Mouse (Mus musculus) forebrain, embryonic 12.5 days (tissue): ENCODE results near the gene Fbxo27. TPM values are rescaled to one million over a fixed set of nuclear protein-coding genes. Genes with fewer than 3 reads are reported as not detected.
A peak's percentile ranks its signal among the peaks of the same experiment; 100 is the strongest.

Experiments used
- ATAC-seq: fragments of 200-750 bp; cut with Nextera tagmentation; 2 replicates; pipeline ENCODE4 v1.8.0; 2017; ENCODE audit warnings: moderate TSS enrichment; ENCODE audit not compliant: low FRiP score
- H3K27ac ChIP-seq: fragments of 300-500 bp; sonication (generic); 2 replicates; pipeline ENCODE4 v1.5.1; 2016; ENCODE audit warnings: mild to moderate bottlenecking
- H3K27me3 ChIP-seq: fragments of 300-500 bp; sonication (generic); 2 replicates; pipeline ENCODE4 v1.6.1; 2016; ENCODE audit warnings: mild to moderate bottlenecking
- H3K36me3 ChIP-seq: fragments of 300-500 bp; sonication (generic); replicated peaks from 2 replicates; pipeline ENCODE4 v1.6.1; 2016; ENCODE audit warnings: mild to moderate bottlenecking
- H3K4me1 ChIP-seq: fragments of 300-500 bp; sonication (generic); 2 replicates; pipeline ENCODE4 v1.6.1; 2016
- H3K4me2 ChIP-seq: fragments of 300-500 bp; sonication (generic); 2 replicates; pipeline ENCODE4 v1.6.1; 2016; ENCODE audit warnings: mild to moderate bottlenecking, moderate library complexity
- H3K4me3 ChIP-seq: fragments of 300-500 bp; sonication (generic); replicated peaks from 2 replicates; pipeline ENCODE4 v1.5.1; 2016; ENCODE audit warnings: mild to moderate bottlenecking
- H3K9ac ChIP-seq: fragments of 300-500 bp; sonication (generic); 2 replicates; pipeline ENCODE4 v1.6.1; 2016; ENCODE audit warnings: mild to moderate bottlenecking
- H3K9me3 ChIP-seq: fragments of 300-500 bp; sonication (generic); 2 replicates; pipeline ENCODE4 v1.6.1; 2016
- WGBS: fragments of 180-500 bp; shearing (Covaris S2); methylation state at CpG from one replicate; pipeline ENCODE4 v1.1.7; 2016; 5-methylcytosine and 5-hydroxymethylcytosine counted together
- polyA plus RNA-seq: library from polyadenylated mRNA; unstranded; fragments of >200 nt; fragmentation: Nextera tagmentation; extraction: Ambion mirVana; gene quantifications from 2 replicates; pipeline ENCODE4 v1.2.1, GENCODE M21; 2016

Fbxo27 gene
- polyA plus RNA-seq, 1 experiment from 2014 or later: 4.0 TPM

DNA sequence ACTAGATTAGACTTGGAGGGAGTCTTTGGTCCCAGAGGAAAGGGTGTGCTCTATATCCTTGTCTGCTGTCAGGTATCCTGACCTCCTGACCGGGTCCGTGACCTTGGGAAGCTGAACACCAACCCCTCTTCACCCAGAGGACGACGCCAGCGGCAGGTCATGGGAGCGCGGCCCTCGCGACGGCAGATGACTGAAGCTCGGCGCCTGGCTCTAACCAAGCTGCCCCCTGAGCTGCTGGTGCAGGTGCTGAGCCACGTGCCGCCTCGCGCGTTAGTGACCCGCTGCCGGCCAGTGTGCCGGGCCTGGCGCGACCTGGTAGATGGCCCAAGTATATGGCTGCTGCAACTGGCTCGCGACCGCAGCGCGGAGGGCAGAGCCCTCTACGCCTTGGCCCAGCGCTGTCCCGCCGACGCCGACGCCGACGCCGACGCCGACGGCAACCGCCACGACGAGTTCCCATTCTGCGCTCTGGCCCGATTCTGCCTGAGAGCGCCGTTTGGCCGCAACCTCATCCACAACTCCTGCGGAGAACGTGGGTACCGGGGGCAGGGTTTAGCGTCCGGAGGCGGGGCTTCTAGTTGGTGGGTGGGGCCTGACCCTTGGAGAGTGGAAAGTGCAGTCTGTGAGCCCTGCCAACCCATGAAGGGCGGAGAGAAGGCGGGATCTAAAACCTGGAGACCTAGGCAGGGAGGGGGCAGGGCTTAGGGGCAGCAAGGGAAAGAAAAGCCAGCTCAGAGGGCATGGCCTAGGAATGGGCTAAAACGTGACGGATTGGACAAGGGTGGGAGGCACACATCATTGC lies 39.9 kb downstream of the Fbxo27 start:
- H3K27ac ChIP-seq: no peak overlapping the region
- peak; percentile 76 for ATAC-seq

DNA sequence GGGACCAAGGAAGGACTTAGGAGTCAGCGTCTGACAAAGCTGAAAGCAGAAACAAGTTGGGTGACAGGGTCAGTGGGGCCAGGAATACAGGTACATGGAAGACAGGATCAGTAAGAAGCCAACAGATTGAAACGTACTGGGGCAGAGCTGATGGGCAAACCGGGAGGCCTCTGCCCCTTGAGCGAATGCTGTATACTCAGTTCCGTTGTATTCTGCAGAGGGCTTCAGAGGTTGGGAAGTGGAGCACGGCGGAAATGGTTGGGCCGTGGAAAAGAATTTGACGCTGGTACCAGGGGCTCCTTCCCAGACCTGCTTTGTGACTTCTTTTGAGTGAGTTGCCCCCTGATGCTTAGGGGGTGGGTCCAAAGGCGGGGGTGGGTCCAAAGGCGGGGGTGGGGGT lies 40.6 kb downstream of the Fbxo27 start:
- H3K9ac ChIP-seq: no peak overlapping the region
- peaks cover 16% of the 10 kb centered on the region for H3K4me1 ChIP-seq
- H3K9me3 ChIP-seq: no peaks in the 10 kb centered on the region
- peak overlapping the region; percentile 45 for H3K4me3 ChIP-seq
- 5% methylated on average over 11 of the region's 11 CpGs for WGBS
- peak overlapping the region; percentile 75 for H3K4me2 ChIP-seq
- ATAC-seq: no peak
- H3K36me3 ChIP-seq: peaks cover 8% of the 10 kb centered on the region
- peaks cover 21% of the 10 kb centered on the region; the same call in 1 of the 2 replicates for H3K27me3 ChIP-seq
- no peak overlapping the region for H3K27ac ChIP-seq

More for the DNA sequence above, 39.9 kb downstream of the Fbxo27 start:
- Histone ChIP-seq H3K4me1 (peaks cover 20% of the 10 kb centered on the region), H3K9ac (peak overlapping the region; percentile 47; the same call in 1 of the 2 replicates), H3K4me2 (peak overlapping the region; percentile 75), H3K4me3 (peak overlapping the region; percentile 45), H3K9me3 (no peaks in the 10 kb centered on the region), H3K27me3 (peaks cover 21% of the 10 kb centered on the region; the same call in 1 of the 2 replicates), H3K36me3 (0 out of 2 replicates have a peak, but pooled peaks cover 4% of the 10 kb centered on the region)
- 2% methylated on average over 56 of the region's 58 CpGs for WGBS

DNA sequence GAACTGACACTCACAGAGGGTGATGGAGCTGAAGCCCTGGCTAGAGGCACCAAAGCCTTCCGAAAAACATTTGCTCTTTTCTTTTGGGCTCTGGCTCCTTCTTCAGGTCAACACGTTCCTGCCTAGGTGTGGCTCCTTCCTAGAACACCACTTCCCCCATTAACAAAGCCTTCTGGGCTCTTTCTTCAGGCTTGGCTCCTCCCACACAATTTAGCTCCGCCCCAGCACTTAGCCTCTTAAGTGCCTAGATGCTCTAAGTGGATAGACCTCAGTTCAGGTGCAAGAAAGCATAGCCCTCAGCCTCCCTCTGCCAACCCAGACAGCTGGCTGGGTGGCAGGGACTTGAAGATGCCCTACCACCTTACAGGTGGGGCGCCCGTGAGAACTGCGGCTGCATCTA lies 43.1 kb downstream of the Fbxo27 start:
- WGBS: 88% methylated on average over 6 of the region's 6 CpGs
- Histone ChIP-seq H3K4me1 (peaks cover 16% of the 10 kb centered on the region), H3K9me3 (no peaks in the 10 kb centered on the region), H3K27ac (no peak overlapping the region), H3K4me2 (no peak overlapping the region), H3K36me3 (peaks cover 25% of the 10 kb centered on the region), H3K4me3 (no peak overlapping the region), H3K27me3 (peaks cover 21% of the 10 kb centered on the region; the same call in 1 of the 2 replicates), H3K9ac (no peak overlapping the region)
- ATAC-seq: no peak

DNA sequence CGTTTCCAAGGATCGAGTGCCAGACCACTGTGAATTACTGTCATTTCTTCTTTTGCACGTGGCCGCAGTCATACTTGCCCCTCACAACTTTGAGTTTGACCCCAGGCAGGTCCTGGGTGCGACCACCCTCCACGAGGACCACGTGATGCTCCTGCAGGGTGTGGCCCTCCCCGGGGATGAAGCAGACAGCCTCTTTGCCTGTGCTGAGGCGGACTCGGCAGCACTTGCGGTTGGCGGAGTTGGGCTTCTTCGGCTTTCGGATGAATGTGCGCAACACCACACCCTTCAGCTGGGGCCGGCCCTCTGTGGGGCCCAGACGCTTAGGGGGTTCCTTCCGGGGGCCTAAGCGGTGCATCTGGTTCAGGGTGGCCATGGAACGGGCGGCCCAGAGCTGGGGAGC lies 47.2 kb downstream of the Fbxo27 start:
- H3K27me3 ChIP-seq: no peaks in the 10 kb centered on the region
- 95% methylated on average over 21 of the region's 21 CpGs for WGBS
- peaks cover 28% of the 10 kb centered on the region for H3K36me3 ChIP-seq
- H3K9ac ChIP-seq: no peak overlapping the region
- peaks cover 15% of the 10 kb centered on the region for H3K4me1 ChIP-seq
- ATAC-seq: no peak
- H3K9me3 ChIP-seq: no peaks in the 10 kb centered on the region
- no peak overlapping the region for H3K4me2 ChIP-seq
- H3K4me3 ChIP-seq: no peak overlapping the region
- no peak overlapping the region for H3K27ac ChIP-seq

DNA sequence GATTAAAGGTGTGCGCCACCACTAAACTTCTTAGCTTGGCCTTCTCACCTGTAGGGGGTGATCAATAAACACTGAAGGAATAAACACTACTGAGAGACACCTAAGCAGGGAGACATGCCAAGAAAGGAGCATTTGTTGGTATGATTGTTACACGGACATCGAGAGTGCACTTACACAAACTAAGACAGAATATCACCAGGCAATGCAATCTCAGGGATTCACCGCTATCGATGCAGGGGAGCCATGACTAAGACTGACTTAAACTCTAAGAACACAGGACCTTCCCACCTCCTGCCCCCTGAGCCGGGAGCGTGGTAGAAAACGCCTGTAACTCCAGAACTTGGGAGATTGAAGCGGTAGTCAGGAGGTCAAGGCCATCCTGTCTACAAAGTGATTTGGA lies 48.3 kb downstream of the Fbxo27 start:
- H3K27me3 ChIP-seq: no peaks in the 10 kb centered on the region
- H3K4me3 ChIP-seq: peak overlapping the region; percentile 65
- no peak overlapping the region for H3K27ac ChIP-seq
- H3K36me3 ChIP-seq: peaks cover 32% of the 10 kb centered on the region
- no peaks in the 10 kb centered on the region for H3K9me3 ChIP-seq
- H3K4me2 ChIP-seq: peak overlapping the region; percentile 91
- H3K9ac ChIP-seq: peak overlapping the region; percentile 82
- 42% methylated on average over 9 of the region's 9 CpGs for WGBS
- ATAC-seq: no peak
- peaks cover 15% of the 10 kb centered on the region for H3K4me1 ChIP-seq

DNA sequence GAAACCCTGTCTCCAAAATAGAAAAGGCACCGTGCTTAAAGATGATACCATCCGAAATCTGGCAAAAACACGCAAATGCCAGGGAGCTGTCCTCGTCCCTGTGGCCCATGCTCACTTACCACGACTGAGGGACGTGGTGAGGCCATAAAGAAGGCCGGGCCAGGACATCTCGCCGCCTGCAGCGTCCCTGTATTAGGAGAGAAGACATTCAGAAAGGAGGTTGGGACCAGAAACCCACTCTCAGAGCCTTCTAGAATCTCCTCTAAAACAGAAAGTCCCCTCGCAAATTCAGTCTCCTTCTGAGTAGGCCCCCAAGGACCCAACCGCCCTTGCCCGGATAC lies 48.7 kb downstream of the Fbxo27 start:
- Histone ChIP-seq H3K27ac (peak overlapping the region; percentile 71; the same call in 1 of the 2 replicates), H3K9me3 (no peaks in the 10 kb centered on the region), H3K4me2 (peak overlapping the region; percentile 91), H3K4me3 (peak overlapping the region; percentile 65), H3K9ac (peak overlapping the region; percentile 82), H3K27me3 (no peaks in the 10 kb centered on the region), H3K4me1 (peaks cover 15% of the 10 kb centered on the region), H3K36me3 (peaks cover 36% of the 10 kb centered on the region)
- ATAC-seq: peak; percentile 51
- 0% methylated on average over 13 of the region's 13 CpGs for WGBS

DNA sequence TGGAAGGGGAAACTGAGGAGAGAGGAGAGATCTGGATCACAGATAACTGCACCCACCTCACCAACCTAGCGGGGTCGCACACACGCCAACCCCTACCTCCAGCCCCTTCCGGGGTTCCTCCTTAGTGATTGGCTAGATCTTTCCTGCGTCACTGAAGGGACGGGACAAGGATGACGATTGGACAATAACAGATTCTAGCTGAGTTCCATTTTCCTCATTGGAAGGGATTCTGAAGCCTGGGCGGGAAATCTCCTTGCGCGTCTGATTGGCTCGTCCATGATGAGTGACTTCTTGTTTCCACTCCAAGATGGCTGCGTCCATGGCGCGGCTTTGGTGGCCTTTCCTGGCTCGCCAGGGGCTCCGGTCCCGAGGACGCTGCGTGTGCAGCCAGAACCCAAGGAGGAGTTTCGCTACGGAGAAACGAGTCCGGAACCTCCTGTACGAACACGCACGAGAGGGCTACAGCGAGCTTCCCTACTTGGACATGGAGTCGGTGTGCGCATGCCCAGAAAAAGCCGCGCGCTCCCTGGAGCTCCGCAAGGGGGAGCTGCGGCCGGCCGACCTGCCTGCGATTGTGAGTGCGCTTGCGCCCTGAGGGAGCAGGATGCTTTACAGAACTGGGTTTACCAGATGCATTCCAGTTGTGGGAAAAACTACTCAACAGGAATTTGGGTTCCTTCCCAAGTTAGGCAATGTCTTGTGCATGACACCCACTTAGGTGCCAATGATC lies 49.2 kb downstream of the Fbxo27 start, which contains the start of the genes Mrps12 and Sars2:
Gene Mrps12 (minus strand): TSS at position 112 of the 730 bp plus-strand sequence.
Gene Sars2 (plus strand): TSS at position 284 of the 730 bp plus-strand sequence.
- peaks cover 41% of the 10 kb centered on the region for H3K36me3 ChIP-seq
- ATAC-seq: peak; percentile 99
- H3K9me3 ChIP-seq: no peaks in the 10 kb centered on the region
- no peaks in the 10 kb centered on the region for H3K27me3 ChIP-seq
- peak within 1 kb of the TSS; percentile 91 for H3K4me2 ChIP-seq
- under 1% methylated on average over 39 of the region's 39 CpGs for WGBS
- H3K4me3 ChIP-seq: peak within 1 kb of the TSS; percentile 65
- H3K27ac ChIP-seq: peak within 1 kb of the TSS; percentile 71
- H3K4me1 ChIP-seq: peaks cover 15% of the 10 kb centered on the region
- peak within 1 kb of the TSS; percentile 82 for H3K9ac ChIP-seq

Other genes starting within 250 kb of the Fbxo27 start
- gene Lrfn1, start 240.9 kb upstream of the Fbxo27 start, polyA plus RNA-seq: 6.7 and 8.8 TPM in 2 replicates
- gene Ifnl2, start 182.4 kb upstream of the Fbxo27 start, polyA plus RNA-seq: not detected in 2 replicates
- gene Ifnl3, start 170.0 kb upstream of the Fbxo27 start, polyA plus RNA-seq: not detected in 2 replicates
- not detected in 2 replicates for gene Sycn, start 152.0 kb upstream of the Fbxo27 start, polyA plus RNA-seq
- gene Nccrp1, start 145.6 kb upstream of the Fbxo27 start, polyA plus RNA-seq: not detected in 2 replicates
- 35.6 and 37.6 TPM in 2 replicates for gene Samd4b, start 94.7 kb upstream of the Fbxo27 start, polyA plus RNA-seq
- 41.0 and 43.9 TPM in 2 replicates for gene Pak4, start 94.7 kb upstream of the Fbxo27 start, polyA plus RNA-seq
- gene Acp7, start 61.5 kb upstream of the Fbxo27 start, polyA plus RNA-seq: not detected in 2 replicates
- 7.3 and 8.0 TPM in 2 replicates for gene Fbxo17, start 24.0 kb downstream of the Fbxo27 start, polyA plus RNA-seq
- gene Mrps12, start 49.0 kb downstream of the Fbxo27 start, polyA plus RNA-seq: 118 and 131 TPM in 2 replicates
- 27.9 and 28.9 TPM in 2 replicates for gene Sars2, start 49.1 kb downstream of the Fbxo27 start, polyA plus RNA-seq
- gene Ccer2, start 63.3 kb downstream of the Fbxo27 start, polyA plus RNA-seq: not detected in 2 replicates
- gene Sirt2, start 73.9 kb downstream of the Fbxo27 start, polyA plus RNA-seq: 68.3 and 77.4 TPM in 2 replicates
- 42.7 and 42.9 TPM in 2 replicates for gene Nfkbib, start 74.7 kb downstream of the Fbxo27 start, polyA plus RNA-seq
- gene Rinl, start 96.1 kb downstream of the Fbxo27 start, polyA plus RNA-seq: 1.2 and 2.5 TPM in 2 replicates
- gene Hnrnpl, start 115.7 kb downstream of the Fbxo27 start, polyA plus RNA-seq: 267 and 357 TPM in 2 replicates
- 63.9 and 64.2 TPM in 2 replicates for gene Ech1, start 132.4 kb downstream of the Fbxo27 start, polyA plus RNA-seq
- 1.7 and 2.8 TPM in 2 replicates for gene Lgals4, start 141.0 kb downstream of the Fbxo27 start, polyA plus RNA-seq
- 1.1 and 1.9 TPM in 2 replicates for gene Lgals7, start 171.0 kb downstream of the Fbxo27 start, polyA plus RNA-seq
- 0.24 and 0.57 TPM in 2 replicates for gene Capn12, start 188.6 kb downstream of the Fbxo27 start, polyA plus RNA-seq